Mouse (Mus musculus) mouse trophoblast stem cell (cell line): ENCODE measurements around the gene Col13a1.

Experiments
- in situ Hi-C, 2 experiments: fragments of 300-500 bp; cut with MseI, MboI; formaldehyde crosslinking; loops; 2 replicates in 1 of 2; 3 replicates in 1 of 2; pipeline ENCODE4 v1.15.1; 2025

The Col13a1 gene

DNA sequence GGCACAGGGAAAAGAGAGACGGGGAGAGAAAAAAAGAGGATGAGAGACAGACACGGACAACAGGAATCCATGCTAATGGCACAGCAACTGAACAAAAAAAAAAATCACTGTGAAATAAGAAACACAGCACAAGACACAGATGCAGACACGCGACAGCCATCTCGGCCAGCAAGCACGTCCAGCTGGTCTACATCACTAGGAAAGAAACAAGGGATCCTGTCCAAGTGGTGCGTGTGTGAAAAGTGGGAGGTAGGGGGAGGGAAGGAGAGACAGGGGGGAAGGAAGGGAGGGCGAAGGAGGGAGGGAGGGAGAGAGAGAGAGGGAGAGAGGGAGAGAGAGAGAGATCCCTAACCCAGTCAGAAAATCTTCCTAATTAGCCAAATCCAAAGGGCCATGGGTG is 73.6 kb downstream of the Col13a1 start:
- in situ Hi-C loops = no loop called here

DNA sequence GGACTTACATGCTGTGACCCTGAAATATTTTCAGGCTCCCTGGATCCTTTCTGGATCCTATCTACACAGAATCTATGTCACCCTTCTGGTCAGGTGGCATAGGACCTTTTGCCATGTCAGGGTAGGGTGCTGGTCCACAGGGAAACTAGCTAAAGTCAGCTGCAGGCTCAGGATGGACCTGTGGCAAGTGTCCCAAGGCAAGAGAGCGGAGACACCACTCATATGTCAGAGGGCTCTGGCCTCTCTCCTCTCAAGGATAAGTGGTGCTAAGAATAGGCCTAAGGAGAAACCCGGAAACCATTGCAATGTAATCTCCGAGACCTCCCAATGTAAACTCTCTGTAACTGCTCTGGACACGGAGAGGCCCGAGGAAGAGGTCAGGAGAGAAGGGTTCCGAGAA is 80.8 kb downstream of the Col13a1 start:
- in situ Hi-C loops = no loop called here

DNA sequence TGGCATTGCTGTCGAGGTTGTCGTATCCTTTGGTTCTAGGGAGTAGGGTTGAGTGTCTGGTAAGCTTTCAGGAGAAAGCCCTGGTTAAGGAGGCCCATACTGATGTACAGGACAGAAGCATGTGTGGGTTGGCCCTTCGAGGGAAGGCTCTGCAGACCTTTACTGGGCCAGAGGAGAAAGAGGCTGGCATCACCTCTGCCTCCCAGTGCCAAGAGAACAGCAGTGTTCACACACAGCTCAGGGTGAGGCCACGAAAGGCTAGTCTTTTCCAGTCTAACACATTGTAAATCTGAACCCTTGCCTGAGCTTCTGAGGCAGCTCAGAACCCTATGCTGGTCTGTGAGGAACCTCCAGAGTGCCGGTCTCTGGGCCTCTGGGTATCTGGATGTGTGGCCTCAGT is 84.3 kb downstream of the Col13a1 start:
- in situ Hi-C loops = no loop called here

DNA sequence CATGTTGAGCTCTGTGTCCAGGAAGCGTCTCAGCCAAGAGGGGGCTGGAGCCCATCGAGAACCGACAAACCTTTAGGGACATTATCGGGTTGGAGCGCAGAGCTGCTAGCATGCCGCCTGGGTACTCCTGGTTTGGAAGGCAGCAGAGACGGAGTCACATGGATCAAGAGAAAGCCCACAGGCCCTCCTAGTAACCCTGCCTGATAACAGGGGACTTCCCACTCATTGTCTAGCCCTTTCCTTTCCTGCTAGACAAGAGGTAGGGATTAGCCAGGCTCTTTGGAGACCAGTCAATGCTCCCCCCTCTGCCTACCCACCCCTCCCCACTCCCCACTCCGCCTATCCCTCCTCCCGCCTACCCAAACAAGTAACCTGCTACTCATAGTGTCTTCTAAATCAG is 87.8 kb downstream of the Col13a1 start:
- in situ Hi-C loops = no loop called here

DNA sequence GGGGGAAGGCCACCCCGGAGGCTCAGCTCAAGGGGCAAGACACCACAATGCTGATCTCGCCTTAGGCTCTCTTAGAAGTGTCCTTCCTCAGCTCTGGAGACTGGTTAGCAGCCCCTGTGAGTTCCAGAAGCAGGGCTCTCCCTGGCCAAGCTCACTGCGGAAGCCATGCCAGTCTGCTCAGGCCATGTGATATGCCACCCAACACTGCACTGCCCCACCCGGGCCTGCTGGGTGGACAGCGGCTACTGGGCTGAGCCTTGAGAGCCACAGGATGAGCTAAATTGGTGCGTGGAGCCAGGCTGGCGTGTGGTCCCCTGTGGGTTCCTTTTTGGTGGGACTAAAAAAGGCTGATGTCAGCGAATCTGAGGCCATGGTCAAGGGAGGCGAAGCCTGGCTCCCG is 88.6 kb downstream of the Col13a1 start:
- in situ Hi-C loops = no loop called here

DNA sequence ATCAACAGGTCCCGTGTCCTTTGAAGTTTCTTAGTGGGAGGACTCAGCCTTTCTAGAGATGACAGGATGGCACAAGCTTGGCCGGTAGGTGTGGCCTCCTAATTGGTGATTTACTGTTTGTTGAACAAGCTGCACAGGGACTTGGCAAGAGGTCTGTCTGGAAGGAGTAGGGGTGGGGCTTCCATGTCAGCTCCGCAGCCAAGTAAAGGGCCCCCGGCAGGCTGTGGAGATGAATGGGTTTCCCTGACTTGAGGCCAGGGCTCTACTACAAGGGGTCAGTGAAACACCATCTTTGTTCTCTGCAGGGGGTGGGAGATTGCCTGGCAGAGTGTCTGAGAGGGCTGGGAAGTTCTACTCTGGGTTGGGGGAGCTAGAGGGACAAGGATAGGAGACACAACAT is 99.5 kb downstream of the Col13a1 start:
- in situ Hi-C loops = no loop called here

DNA sequence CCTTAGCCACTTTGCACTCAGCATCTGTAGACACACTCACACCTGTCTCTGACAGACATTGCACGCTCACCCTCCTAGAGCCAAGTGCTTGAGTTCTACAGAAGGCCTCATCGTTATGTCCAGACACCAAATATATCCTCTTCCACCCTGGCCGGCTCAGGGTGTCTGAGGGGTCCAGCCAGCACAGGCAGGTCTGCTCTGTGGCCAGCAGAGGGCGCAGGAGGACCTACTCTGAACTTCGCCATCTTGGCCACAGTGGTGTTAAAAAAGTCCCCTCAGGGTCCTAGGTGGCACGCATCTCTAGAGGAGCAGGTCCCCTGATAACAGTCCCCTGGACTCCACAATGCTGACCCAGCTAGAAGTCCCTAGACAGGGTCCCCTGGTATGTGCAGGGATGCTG is 101.1 kb downstream of the Col13a1 start:
- in situ Hi-C loops = no loop called here

DNA sequence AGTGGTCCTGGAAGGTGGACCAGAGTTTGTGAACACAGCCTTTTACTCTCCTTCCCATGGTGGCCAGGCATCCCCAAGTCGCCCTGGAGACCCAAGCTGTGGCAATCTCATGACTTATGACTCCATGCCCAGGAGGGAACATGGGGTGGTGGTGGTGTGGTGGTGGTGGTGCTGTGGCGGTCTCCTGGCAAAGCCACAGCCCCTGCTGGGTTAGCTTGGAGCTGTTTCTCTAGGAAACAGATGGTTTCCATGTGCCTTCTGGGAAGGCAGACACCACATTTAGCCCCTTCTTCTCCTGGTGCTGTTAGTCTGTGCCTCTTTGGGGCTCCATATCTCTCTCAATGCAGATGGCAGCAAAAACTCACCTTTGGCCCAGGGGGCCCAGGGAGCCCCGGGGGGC is 109.1 kb downstream of the Col13a1 start:
- in situ Hi-C loops = no loop called here

DNA sequence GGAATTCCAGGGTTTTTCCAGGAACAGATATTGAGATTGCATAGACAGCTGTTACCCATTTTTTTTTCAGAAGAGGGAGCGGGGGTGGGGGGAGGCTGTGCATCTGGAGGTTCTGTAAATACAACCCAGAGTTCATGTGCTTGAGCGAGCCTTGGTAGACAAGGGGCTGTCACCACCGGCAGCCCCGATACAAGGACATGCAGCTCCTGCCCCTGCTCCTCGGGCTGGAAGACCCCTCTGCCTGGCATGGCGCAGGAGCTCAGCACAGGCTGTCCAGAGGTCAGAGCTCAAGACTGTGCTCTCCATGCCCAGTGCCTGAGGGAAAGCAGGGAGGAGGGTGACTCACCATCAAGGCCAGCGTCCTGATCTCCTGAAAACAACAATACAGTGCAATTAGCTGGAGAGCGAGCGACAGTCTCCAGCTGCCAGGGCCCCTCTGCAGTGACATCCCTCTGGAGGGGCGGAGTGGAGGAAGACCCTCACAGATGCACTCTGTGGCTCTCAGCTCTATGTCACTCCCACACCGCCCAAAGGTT is 112.8 kb downstream of the Col13a1 start:
- in situ Hi-C loops = no loop called here

DNA sequence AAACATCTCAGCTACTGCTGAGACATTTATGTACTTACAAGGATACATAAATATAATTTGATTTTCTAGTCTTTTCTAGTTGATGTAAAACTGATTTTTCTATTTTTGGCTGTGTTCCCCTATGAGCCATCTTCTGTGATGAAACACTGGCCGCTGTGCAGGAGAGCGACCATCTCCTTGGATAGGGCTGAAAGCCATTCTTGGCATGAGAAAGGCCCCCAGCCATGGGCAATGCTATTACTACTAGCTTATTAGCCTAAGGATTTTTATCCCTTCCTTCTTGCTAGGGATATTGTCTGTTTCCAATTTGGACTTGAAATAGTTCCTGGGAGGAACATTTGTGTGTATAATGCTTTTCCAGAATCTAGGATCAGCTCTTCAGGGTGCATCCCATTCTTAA is 119.5 kb downstream of the Col13a1 start:
- in situ Hi-C loops = no loop called here

DNA sequence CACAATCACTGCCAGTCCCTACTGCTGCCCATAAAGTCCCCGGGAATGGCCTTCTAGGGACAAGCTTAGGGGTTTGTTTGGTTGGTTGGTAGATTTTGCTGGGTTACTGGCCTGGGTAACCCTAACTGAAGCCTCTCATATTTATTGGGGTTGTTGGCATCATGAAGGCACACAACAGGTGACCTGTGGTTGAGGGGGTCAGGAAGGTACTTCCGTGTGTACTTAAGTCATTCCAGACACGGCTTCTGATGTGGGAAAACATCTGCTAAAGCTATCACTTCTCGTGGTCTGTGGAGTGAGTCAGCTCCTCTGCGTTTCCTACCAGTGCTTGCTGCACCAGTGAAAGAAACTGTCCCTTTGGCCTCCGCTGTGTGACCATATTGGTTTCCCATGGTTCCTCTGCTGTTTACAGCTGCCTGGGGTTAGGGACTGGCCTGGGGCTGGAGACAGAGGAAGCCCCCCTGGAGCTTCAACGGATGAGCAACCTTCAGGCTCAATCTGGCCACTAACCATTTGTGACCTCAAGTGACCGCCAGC is 123.7 kb downstream of the Col13a1 start:
- in situ Hi-C loops = no loop called here

DNA sequence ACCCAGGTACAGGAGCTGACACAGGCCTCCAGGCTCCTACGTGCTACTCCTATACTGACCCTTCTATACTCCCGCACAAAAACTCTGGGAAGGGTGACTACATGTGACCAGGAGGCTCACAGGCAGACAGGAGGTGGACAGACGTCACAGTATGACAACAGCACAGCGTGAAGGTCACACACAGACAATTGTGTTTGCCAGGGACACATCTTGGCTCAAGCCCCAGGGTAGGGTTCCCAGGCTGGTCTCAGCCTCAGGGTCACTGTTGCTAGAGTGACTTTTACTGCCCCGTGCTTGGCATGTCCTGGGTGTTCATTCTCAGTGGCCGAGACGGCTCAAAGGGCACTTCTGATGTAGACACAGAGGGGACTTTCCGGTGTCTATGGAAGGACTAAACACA is 126.1 kb downstream of the Col13a1 start:
- in situ Hi-C loops = no loop called here

DNA sequence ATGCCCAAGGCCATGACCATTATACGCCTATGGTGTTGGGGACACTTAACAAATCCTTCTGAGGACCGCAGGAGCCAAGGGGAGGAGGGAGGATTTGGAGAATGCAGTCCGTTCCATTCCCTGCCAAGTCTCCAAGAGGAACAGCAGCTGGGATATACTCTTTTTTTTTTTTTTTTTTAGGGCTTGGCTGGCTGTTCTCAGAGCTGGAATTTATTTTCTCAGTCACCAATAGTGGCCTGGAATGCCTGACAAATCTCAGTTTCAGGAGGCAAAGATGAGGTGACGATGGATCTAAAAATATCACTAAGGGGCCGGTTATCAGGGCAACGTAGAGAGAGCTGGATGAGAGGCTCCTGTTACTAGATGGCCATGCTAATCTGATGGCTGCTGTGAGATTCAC is 130.4 kb downstream of the Col13a1 start:
- in situ Hi-C loops = no loop called here

DNA sequence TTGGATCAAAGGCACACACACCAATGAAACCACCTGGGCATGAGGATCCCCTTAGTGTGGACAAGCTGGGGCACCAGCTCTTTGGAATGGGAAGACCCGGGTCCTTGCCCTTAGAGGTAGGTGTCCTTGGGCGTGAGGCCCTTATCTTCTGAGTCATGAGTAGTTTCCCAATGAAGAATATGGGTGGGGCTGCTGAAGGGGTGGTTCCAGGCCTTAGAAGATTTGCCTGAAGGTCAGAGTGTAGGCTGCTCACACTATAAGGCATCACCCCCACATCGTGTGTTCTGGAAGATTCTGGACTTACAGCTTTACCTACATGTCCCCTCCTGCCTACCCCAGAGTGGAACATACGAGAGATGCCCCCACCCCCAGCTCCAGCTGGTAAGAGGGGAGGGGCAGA is 133.4 kb downstream of the Col13a1 start:
- in situ Hi-C loops = no loop called here

DNA sequence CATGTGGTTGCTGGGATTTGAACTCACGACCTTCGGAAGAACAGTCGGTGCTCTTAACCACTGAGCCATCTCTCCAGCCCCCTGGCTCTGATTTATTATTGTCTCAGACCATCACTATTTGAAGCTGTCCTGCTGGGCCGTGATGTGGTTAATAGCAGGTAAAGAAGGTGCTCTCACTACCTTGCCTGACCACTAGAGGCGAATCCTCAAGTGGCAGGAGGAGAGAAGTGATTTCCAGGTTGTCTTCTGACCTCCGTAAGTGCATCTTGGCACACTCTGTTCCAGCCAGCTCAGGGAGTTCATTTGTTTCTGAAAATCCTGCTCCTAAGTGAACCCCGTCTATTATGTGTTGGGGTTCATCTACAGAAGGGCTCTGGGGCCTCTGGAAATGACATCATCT is 134.4 kb downstream of the Col13a1 start:
- in situ Hi-C loops = no loop called here

DNA sequence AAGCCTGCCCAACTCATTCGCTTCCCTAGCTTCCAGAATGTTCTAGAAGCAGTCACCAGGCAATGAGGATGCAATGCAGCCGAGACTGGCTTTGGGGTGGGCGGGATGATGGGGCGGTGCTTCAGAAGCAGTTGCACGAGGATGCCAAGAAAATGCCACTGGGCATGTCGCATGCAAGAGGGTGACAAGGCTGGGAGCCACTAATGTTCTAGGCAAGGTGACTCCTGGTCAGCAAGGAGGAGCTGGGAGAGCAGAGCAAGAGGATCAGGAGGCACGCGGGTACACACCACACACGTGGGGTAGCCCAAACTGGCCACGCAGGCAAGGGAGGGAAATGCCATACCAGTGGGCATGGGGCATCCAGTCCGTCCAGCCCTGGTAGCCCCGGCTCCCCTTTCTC is 136.6 kb downstream of the Col13a1 start:
- in situ Hi-C loops = no loop called here

DNA sequence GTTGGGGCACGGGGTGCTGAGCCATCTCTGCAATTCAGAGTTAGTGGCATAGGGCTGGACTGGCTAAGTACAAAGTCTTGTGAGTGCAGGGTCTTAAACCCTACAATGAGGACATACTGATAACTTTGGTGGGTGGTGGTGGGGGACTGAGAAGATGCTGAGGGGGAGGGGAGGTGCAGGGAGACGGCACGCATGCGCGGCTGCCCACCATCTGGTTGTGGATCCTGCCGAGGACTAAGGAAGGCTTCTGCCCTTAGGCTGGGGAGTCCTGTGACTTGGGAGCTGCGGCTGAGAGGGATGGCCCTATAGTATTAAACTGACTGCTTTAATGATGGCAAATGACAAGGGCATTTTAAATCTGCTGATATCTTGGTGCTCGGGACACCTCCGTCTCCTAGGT is 139.6 kb downstream of the Col13a1 start:
- in situ Hi-C loops = no loop called here

DNA sequence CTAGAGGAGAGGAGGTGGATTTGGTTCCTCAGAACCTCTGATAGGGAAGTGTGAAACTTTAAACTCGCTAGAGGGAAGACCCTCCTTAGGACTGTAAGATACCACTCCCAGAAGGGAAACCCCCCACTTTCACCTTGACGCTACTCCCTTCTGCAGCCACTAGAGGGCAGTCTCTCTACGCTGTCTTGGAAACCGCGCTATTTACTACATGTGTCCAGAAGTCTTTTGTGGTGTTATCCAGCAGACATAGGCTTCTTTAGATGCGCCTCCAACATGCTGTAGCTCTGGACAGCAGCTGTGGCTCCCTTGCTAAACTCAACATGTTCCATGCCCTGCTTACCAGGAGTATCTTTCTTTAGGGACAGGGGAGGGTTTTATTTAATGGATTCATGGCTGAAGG is 140.1 kb downstream of the Col13a1 start:
- in situ Hi-C loops = no loop called here

DNA sequence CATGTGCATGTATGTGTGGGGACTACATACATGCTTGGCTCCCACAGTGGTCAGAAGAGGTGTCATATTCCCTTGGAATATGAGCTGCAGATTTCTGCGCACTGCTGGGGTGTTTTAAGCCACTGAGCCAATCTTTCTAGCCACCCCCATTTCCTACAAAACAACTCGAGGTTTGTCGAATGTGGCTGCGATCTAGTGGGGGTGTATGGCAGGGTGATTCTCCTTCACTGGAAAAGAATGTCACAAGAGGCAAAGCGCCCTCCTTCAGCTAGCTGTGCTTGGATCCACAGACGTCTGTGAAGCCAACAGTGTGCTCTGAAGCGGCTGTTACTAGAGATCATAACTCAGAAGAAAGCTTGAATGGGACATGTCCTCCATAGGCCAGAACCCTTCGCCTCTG is 141.6 kb downstream of the Col13a1 start:
- in situ Hi-C loops = no loop called here

DNA sequence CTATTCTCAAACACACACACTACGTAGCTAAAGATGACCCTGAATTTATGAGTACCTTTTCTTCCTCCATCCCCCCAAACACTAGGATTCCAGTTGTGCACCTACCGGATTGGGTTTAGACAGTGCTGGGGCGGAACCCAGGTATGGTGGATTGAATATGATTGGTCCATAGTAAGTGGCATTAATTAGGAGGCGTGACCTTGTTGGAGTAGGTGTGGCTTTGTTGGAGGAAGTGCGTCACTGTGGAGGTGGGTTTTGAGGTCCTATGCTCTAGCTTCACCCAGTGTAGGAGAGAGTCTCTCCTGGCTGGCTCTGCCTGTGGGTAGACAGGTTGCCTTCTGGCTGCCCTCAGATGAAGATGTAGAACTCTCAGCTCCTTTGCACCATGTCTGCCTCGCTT is 144.6 kb downstream of the Col13a1 start:
- in situ Hi-C loops = no loop called here

DNA sequence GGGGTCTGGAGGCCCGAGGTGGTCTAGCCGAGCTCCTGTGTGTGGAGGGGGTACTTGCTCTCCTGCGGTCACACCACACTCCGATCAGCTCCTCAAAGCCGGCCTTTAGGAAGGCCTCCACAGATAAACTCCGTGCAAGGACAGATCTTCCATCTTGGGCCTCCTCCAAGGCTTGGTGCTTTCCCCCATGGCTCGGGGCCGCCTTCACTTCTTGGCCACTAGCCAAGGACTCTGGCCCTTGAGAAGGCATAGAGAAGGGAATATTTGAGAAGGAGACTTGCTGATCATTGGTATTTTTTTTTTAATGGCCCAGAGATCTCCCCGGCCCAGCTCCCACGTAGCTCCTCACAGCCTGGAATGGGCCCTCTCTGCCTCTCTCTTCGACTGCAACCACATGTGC is 146.2 kb downstream of the Col13a1 start:
- in situ Hi-C loops = no loop called here

DNA sequence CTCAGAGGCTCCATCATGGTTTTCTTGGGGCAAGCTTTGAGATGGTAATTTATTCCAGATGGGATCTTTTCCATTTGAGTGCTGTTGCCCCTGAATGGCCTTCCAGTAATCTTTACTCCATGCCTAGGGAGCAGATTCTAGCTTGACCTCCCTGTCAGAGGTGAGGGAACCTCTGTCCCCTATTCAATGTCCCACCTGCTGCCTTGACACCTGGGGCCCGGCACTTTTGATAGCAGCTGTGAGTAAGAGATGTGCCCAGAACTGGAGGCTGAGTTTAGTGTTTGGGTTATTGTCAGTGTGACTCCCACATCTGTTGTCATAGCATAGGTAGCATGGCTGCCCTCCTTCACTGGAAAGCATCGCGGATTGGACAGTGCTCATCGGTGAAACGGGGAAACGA is 147.2 kb downstream of the Col13a1 start:
- in situ Hi-C loops = no loop called here

DNA sequence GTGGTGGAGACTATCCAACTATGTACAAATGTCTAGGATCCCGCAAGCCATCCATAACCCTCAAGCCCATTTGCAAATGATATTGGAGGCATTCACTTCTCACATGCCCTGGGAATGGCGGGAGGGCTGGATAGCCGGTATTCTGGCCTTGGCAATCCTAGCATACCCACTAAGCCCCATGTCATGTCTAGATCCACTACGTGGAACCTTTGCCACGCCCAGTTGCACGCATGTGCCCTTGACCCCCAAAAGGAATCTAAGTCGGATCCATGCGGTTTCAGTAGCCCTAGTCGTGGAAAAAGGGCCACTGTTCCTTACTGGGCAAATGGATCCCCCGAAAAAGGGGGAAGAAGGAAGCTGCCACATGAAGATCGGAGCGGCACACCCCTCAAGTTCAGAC is 147.7 kb downstream of the Col13a1 start:
- in situ Hi-C loops = no loop called here

DNA sequence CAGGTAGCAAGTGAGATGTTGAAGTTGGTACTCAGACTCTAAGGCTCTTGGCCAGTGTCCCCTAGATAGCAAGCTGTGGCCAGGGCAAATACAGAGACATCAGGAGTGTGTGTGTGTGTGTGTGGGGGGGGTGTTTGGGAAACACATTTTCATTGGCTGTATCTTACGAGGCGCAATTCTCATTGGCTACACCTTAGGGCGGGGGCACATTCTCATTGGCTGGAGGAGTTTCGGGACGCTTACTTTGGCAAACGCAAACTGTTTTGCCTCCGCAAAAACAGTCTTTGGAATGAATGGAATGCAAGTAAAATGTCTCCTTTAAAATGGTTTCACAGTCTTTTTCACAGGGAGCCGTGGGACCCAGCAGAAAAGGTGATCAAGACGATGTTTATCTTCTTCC is 148.1 kb downstream of the Col13a1 start:
- in situ Hi-C loops = no loop called here
